10 mouse cellular contexts compared by ENCODE assay signal in the genomic region with DNA sequence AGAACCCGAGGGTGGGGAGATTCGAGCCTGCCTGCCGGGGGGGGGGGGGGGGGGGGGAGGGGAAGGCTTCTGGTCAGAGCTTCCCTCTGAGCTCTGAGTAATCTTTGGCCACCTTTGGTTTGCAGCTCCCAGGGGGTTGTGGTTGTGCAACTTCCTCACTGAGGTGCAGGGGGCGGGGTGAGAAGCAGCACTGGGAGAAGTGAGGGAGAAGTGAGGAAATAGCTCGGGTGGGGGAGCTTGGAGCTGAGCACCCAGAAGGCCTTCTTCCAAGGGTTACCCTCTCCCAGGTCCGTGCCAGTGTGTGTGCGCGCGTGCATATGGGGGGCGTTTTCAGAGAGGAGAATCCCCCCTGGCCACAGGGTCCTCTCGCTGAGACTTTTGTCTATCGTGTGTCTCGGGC. TPM values are rescaled to one million over a fixed set of nuclear protein-coding genes. Genes with fewer than 3 reads are reported as not detected.
DNase-seq lines count a peak whose midpoint lies in the region; ATAC-seq and TF ChIP-seq lines count a peak whose summit lies in the region.
"Had no signal": no experiment of that assay in that cellular context is flagged by ENCODE, and none has a peak within 500 bp of the region (broad histone marks: within the 10 kb centered on the region; RNA-seq: fewer than 3 reads in every experiment).

No protein-coding gene starts in this region.

- H3K9me3 ChIP-seq in heart, embryonic 11.5 days (replicated peaks; ENCODE audit: control insufficient read depth, low read length): no peaks in the 10 kb centered on the region
- no peaks in the 10 kb centered on the region for H3K9me3 ChIP-seq in intestine, embryonic 16.5 days (ENCODE audit: control insufficient read depth, low read length)
- H3K9me3 ChIP-seq in hindbrain, embryonic 11.5 days (ENCODE audit: control insufficient read depth, low read length): no peaks in the 10 kb centered on the region

- peaks cover 41% of the 10 kb centered on the region for H3K4me1 ChIP-seq in heart, embryonic 11.5 days (ENCODE audit: control insufficient read depth, insufficient read depth, low read length)
- H3K4me1 ChIP-seq in intestine, embryonic 16.5 days (ENCODE audit: control insufficient read depth, insufficient read depth, low read length): peaks cover 23% of the 10 kb centered on the region
- no peaks in the 10 kb centered on the region for H3K4me1 ChIP-seq in hindbrain, embryonic 11.5 days (replicated peaks; ENCODE audit: control insufficient read depth, insufficient read depth, low read length)

- no peaks in the 10 kb centered on the region for H3K27me3 ChIP-seq in heart, embryonic 11.5 days (ENCODE audit: control insufficient read depth, insufficient read depth, low read length)
- H3K27me3 ChIP-seq in intestine, embryonic 16.5 days (replicated peaks; ENCODE audit: control insufficient read depth, insufficient read depth, low read length): no peaks in the 10 kb centered on the region
- no peaks in the 10 kb centered on the region for H3K27me3 ChIP-seq in myocyte (ENCODE audit: control insufficient read depth, insufficient read depth, insufficient read length)
- no peaks in the 10 kb centered on the region for H3K27me3 ChIP-seq in hindbrain, embryonic 11.5 days (ENCODE audit: control insufficient read depth, insufficient read depth, low read length)

- no peak overlapping the region for H3K4me3 ChIP-seq in heart, embryonic 11.5 days (ENCODE audit: low read depth, low read length)
- peak overlapping the region; percentile 11; the same call in 1 of the 2 replicates for H3K4me3 ChIP-seq in intestine, embryonic 16.5 days (ENCODE audit: low read length)
- H3K4me3 ChIP-seq in myocyte: no peak overlapping the region
- no peak overlapping the region for H3K4me3 ChIP-seq in hindbrain, embryonic 11.5 days (ENCODE audit: low read depth, low read length)
- H3K4me3 ChIP-seq: erythroblast, embryonic 14.5 days had no signal

- H3K4me2 ChIP-seq in heart, embryonic 11.5 days: no peak overlapping the region
- H3K4me2 ChIP-seq in intestine, embryonic 16.5 days (ENCODE audit: low read depth, low read length): peak overlapping the region; percentile 35; the same call in 1 of the 2 replicates
- no peak overlapping the region for H3K4me2 ChIP-seq in myocyte (ENCODE audit: low read depth)
- H3K4me2 ChIP-seq in hindbrain, embryonic 11.5 days (replicated peaks; ENCODE audit: low read depth, low read length): no peak overlapping the region

- DNase-seq in heart, adult 11 months: peak; percentile 99
- DNase-seq in adrenal gland, postnatal 14 days: peak; percentile 82
- DNase-seq in left cerebral cortex, adult 18-20 months (ENCODE audit: low spot score in 2 of 2): no peak
- no peak for DNase-seq in cerebellum, postnatal 25 days
- no peak for DNase-seq in hindbrain, embryonic 11.5 days (ENCODE audit: low spot score)

- no peaks in the 10 kb centered on the region for H3K79me2 ChIP-seq in myocyte (ENCODE audit: control insufficient read depth, insufficient read depth)

- H3K36me3 ChIP-seq in heart, embryonic 11.5 days (ENCODE audit: control insufficient read depth, insufficient read depth, low read length): no peaks in the 10 kb centered on the region
- H3K36me3 ChIP-seq in intestine, embryonic 16.5 days (ENCODE audit: control insufficient read depth, insufficient read depth, low read length): 0 out of 2 replicates have a peak, but pooled peaks cover 3% of the 10 kb centered on the region
- H3K36me3 ChIP-seq in myocyte (ENCODE audit: control insufficient read depth, insufficient read depth): no peaks in the 10 kb centered on the region
- no peaks in the 10 kb centered on the region for H3K36me3 ChIP-seq in hindbrain, embryonic 11.5 days (ENCODE audit: control insufficient read depth, insufficient read depth, low read length)

- ATAC-seq in heart, embryonic 11.5 days (replicated peaks; ENCODE audit: insufficient number of reproducible peaks, low FRiP score, low TSS enrichment): no peak
- ATAC-seq in intestine, embryonic 16.5 days: peak; percentile 78
- no peak for ATAC-seq in hindbrain, embryonic 11.5 days (ENCODE audit: low FRiP score)

- no peak overlapping the region for H3ac ChIP-seq in myocyte (ENCODE audit: control insufficient read depth, insufficient read length)

- H3K27ac ChIP-seq in heart, embryonic 11.5 days (ENCODE audit: low read depth, low read length): no peak overlapping the region
- H3K27ac ChIP-seq in intestine, embryonic 16.5 days (ENCODE audit: low read length): peak overlapping the region; percentile 90
- H3K27ac ChIP-seq in hindbrain, embryonic 11.5 days (ENCODE audit: low read depth, low read length): no peak overlapping the region

- no peak for TF ChIP-seq POLR2A in myocyte (IDR thresholded peaks at IDR 0.05; ENCODE audit: insufficient read length, low read depth)

- 63% methylated on average over 13 of the region's 13 CpGs for WGBS in heart, embryonic 11.5 days (ENCODE audit: insufficient replicate concordance)
- 72% methylated on average over 9 of the region's 13 CpGs for WGBS in intestine, embryonic 16.5 days
- WGBS in hindbrain, embryonic 11.5 days: 79% methylated on average over 12 of the region's 13 CpGs

- H3K9ac ChIP-seq in heart, embryonic 11.5 days (ENCODE audit: low read depth, low read length): no peak overlapping the region
- peak overlapping the region; percentile 56 for H3K9ac ChIP-seq in intestine, embryonic 16.5 days (ENCODE audit: low read depth, low read length)
- no peak overlapping the region for H3K9ac ChIP-seq in hindbrain, embryonic 11.5 days (ENCODE audit: low read depth, low read length)

TF ChIP-seq in myocyte, 11 proteins besides CTCF, POLR2A, EP300 and RAD21:
- TF ChIP-seq USF1 (IDR thresholded peaks at IDR 0.05; ENCODE audit: low read depth) (no peak), CEBPB (IDR thresholded peaks at IDR 0.05; ENCODE audit: insufficient read depth, poor library complexity, severe bottlenecking) (peak; percentile 92)

RNA-seq across cellular contexts. Expression of gene Tfeb, which starts 17.4 kb away (rescaled TPM):
- 16.3 and 17.0 TPM in 2 replicates for polyA plus RNA-seq in heart, embryonic 11.5 days (2014; fragmentation: Nextera tagmentation; extraction: Ambion mirVana)
- 18.9 and 22.3 TPM in 2 replicates for total RNA-seq in adrenal gland, postnatal 14 days (2021)
- 30.7 and 37.8 TPM in 2 replicates for polyA plus RNA-seq in intestine, embryonic 16.5 days (2015; fragmentation: Nextera tagmentation; extraction: Ambion mirVana)
- polyA plus RNA-seq in myocyte (2012; fragmentation: generic; extraction: Trizol): 16.5 TPM
- 10 to 100 TPM; 10.4 to 13.5 TPM for total RNA-seq in left cerebral cortex, adult 18-20 months (2021)
- 2.5 TPM in 2 replicates for polyA plus RNA-seq in hindbrain, embryonic 11.5 days (2014; fragmentation: Nextera tagmentation; extraction: Ambion mirVana)

RNA-seq across cellular contexts. Expression of gene Pgc, which starts 27.6 kb away (rescaled TPM):
- polyA plus RNA-seq in heart, embryonic 11.5 days (2014; fragmentation: Nextera tagmentation; extraction: Ambion mirVana): 0.15 TPM in 1 of 2 replicates, not detected in the other
- not detected in 2 replicates for total RNA-seq in adrenal gland, postnatal 14 days (2021)
- 0.28 and 0.68 TPM in 2 replicates for polyA plus RNA-seq in intestine, embryonic 16.5 days (2015; fragmentation: Nextera tagmentation; extraction: Ambion mirVana)
- polyA plus RNA-seq in myocyte (2012; fragmentation: generic; extraction: Trizol): not detected
- not detected for total RNA-seq in left cerebral cortex, adult 18-20 months (2021)
- polyA plus RNA-seq in hindbrain, embryonic 11.5 days (2014; fragmentation: Nextera tagmentation; extraction: Ambion mirVana): not detected in 2 replicates
- polyA plus RNA-seq: erythroblast, embryonic 14.5 days; limb, embryonic 11.5 days had no signal

RNA-seq across cellular contexts. Expression of gene Prickle4, which starts 59.7 kb away (rescaled TPM):
- polyA plus RNA-seq in heart, embryonic 11.5 days (2014; fragmentation: Nextera tagmentation; extraction: Ambion mirVana): 0.39 TPM in 1 of 2 replicates, not detected in the other
- 4.5 and 4.8 TPM in 2 replicates for total RNA-seq in adrenal gland, postnatal 14 days (2021)
- 0.69 and 1.8 TPM in 2 replicates for polyA plus RNA-seq in intestine, embryonic 16.5 days (2015; fragmentation: Nextera tagmentation; extraction: Ambion mirVana)
- polyA plus RNA-seq in myocyte (2012; fragmentation: generic; extraction: Trizol): 0.32 TPM
- total RNA-seq in left cerebral cortex, adult 18-20 months (2021): 1 to 10 TPM; 2.5 to 4.5 TPM
- 0.32 and 1.8 TPM in 2 replicates for polyA plus RNA-seq in hindbrain, embryonic 11.5 days (2014; fragmentation: Nextera tagmentation; extraction: Ambion mirVana)

RNA-seq across cellular contexts. Expression of gene Gm21981, which starts 60.0 kb away (rescaled TPM):
- 0.94 and 1.3 TPM in 2 replicates for polyA plus RNA-seq in heart, embryonic 11.5 days (2014; fragmentation: Nextera tagmentation; extraction: Ambion mirVana)
- total RNA-seq in adrenal gland, postnatal 14 days (2021): 0.90 and 1.4 TPM in 2 replicates
- 0.16 and 0.26 TPM in 2 replicates for polyA plus RNA-seq in intestine, embryonic 16.5 days (2015; fragmentation: Nextera tagmentation; extraction: Ambion mirVana)
- 1.3 TPM for polyA plus RNA-seq in myocyte (2012; fragmentation: generic; extraction: Trizol)
- 1 to 10 TPM; 4.1 to 5.3 TPM for total RNA-seq in left cerebral cortex, adult 18-20 months (2021)
- polyA plus RNA-seq in hindbrain, embryonic 11.5 days (2014; fragmentation: Nextera tagmentation; extraction: Ambion mirVana): 1.4 and 2.1 TPM in 2 replicates
- polyA plus RNA-seq: erythroblast, embryonic 14.5 days had no signal

Comparison
In these comparisons a context has a peak if more than half of its experiments do, and no peak if none do; other contexts are left out.
1. DNase-seq: peak in heart, adult 11 months (single experiment) and adrenal gland, postnatal 14 days (single experiment); none in left cerebral cortex, adult 18-20 months (0 of 2), cerebellum, postnatal 25 days (0 of 2) and hindbrain, embryonic 11.5 days (single experiment).